Mouse (Mus musculus) MEL-GATA-1-ER (cell line): Measurements from ENCODE around the gene Dynll1.
A peak's percentile ranks its signal among the peaks of the same experiment; 100 is the strongest.
"Not testable (repeated sequence)": the region's sequence is repeated elsewhere in the genome, so short reads cannot be mapped to it uniquely, and the experiment has no call there.

Source experiments
- DNase-seq: peaks from one replicate; pipeline ENCODE4 v3.0.0-alpha.2; 2012; ENCODE audit warnings: low read depth; ENCODE audit errors: extremely low read depth

Dynll1 gene

DNA sequence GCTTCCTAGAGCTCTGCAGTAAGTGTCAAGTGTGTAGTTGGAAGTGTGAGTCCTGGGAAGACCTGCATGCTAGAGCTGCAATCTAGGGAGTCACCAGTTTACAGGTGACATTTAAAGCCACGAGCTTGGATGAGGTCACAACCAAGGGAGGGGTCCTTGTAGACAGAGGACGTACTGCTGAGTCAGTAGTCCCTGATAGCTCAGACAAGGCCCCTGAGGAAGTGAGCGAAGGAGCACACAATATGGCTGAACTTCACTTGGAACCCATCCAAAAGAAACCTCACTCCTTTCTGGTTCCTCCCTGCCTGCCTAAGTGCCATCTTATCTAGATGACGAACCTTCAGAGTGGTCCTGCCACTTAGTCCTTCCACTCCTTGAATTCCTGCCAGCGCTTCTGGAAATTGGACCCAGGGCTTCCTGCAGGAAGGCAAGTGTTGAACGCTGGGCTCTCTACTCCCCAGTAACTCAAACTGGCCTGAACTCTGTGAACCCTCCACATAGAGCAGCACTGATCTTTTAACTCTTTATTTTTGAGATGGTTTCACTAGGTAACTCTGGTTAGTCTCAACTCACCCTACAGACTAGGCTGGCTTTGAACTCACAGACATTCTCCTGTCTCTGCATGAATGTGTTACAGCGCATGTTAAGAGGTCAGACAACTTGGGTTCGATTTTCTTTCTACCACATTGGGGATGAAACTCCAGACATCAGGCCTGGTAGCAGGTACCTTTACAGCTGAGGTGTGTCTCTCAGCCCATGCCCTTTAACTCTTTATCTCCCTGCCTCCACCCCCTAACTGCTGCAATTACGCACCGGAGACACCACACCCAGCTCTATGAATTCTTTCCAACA is 12.2 kb upstream of the Dynll1 start:
- peak; percentile 98 for DNase-seq

DNA sequence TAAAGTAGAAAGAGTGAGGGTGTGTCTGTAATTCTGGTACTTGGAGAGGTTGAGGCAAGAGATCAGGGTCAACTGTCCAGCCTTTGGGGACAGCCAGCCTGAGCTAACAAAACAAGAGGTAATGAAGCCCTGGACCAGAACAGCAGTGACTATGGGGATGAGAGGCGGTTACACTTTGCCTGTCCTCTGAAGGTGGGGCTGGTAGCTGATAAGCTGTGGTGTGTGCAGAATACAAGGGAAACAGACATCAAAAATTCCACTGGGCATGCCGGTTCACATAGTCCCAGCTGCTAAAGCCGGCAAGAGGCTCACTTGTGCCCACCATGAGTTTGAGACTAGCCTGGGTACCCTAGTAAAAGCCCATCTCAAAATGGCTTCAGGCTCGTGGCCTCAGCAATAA is 11.6 kb upstream of the Dynll1 start:
- DNase-seq, result no peak

DNA sequence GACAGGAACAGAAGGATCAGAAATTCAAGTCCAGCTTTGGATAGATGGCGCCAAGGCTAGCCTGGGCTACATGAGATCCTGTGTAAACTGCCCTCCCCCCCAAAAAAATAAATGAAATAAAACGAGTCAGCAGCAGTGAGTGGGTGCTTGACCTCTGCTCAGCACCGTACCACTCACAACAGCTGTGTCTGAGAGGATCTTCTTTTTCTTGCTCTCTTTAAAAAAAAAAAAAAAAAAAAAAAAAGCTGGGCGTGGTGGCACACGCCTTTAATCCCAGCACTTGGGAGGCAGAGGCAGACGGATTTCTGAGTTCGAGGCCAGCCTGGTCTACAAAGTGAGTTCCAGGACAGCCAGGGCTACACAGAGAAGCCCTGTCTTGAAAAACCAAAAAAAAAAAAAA is 1.4 kb upstream of the Dynll1 start:
- not testable (repeated sequence) for DNase-seq

DNA sequence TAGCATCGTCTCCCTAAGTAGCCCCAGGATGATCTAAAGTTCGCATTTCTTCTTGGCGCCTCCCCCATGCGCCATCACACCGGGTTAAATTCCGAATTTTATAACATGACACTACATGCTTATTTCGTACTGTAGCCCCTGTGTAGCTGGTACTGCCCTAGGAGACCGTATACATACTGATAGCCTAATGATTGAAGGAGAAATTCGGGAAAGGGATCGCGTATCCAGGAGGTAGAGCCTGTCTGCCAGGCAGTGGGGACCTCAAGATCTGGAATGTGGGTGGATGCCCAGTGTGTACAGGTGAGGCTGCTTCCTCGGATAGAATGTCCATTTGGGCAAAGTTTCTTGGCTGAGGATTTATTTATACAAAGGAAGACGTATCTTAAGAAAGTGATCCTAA is 816 bp upstream of the Dynll1 start:
- DNase-seq, result no peak

DNA sequence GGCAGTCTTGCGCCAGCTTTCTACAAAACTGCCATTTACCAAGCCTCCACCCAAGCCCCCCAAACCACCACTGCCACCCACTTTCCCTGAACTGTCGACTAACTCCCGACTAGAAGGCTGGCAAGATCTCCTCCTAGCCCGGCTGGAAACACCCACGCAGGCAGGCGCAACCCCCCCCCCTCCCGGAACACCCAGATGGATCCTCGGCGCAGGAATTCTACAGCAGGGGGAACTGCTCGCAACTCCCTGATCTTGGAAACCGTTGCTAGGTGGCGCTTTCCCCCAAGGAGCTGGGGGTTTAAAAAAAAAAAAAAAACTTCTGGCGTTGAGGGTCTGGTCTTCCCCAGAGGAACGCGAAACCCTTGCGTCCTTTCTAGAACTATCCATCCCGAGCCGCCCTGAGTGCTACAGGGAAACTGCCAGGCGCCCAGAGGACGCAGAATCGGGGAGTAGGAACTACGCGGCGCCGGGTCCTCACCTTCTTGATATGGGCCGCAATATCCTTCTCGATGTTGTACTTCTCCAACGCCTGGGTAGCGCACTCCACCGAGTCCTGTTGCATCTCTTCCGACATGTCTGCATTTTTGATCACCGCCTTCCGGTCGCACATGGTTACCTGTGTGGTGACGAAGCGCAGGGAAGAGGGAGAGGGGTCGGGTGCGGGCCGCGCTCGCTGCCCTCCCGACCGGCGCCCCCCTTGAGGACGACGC is 609 bp downstream of the Dynll1 start:
- DNase-seq, result no peak

DNA sequence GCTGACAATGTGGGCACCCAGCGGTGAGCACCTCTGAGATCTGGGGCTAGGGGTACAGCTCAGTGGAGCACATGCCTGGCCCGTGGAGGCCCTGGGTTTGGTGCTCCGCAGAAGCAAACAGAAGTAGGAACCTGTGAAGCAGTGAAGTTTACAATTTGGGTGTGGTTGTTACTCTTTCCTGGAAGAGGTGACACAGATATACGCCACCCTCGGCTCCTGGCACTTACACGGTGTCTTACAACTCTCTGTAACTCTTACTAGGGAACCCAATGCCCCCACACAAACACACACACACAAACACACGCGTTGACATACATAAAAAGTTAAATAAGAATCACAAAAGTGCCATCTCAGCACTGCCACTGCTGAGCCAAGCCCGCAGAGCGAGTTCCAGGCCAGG is 4.5 kb downstream of the Dynll1 start:
- DNase-seq, result no peak

DNA sequence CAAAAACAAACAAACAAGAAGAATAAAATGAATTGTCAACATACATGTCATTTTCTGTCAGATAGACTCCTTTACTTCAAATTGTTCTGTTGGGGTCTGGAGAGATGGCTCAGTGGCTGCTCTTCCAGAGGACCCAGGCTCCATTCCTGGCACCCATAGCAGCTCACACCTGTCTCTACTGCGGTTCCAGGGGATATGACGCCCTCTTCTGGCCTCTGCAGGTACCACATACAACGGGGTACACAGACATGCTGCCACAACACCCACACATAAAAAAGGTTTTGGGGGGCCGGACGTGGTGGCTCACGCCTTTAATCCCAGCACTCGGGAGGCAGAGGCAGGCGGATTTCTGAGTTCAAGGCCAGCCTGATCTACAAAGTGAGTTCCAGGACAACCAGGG is 6.6 kb downstream of the Dynll1 start:
- no peak for DNase-seq

DNA sequence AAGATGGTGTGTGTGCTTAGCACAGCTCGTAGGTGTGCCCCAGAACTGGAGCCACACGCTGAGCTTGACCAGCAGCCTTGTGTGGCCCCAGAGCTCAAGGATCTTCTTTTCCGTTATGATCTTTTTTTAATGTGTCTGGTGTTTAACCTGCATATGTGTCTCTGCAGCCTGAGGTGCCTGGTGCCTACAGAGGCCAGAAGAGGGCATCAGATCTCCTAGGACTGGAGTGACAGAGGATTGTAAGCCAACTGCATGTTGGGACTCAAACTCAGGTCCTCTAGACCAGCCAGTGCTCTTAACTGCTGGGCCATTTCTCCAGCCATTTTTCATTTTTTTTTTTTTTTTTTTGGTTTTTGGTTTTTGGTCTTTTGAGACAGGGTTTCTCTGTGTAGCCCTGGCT is 16.1 kb downstream of the Dynll1 start:
- DNase-seq, result no peak

DNA sequence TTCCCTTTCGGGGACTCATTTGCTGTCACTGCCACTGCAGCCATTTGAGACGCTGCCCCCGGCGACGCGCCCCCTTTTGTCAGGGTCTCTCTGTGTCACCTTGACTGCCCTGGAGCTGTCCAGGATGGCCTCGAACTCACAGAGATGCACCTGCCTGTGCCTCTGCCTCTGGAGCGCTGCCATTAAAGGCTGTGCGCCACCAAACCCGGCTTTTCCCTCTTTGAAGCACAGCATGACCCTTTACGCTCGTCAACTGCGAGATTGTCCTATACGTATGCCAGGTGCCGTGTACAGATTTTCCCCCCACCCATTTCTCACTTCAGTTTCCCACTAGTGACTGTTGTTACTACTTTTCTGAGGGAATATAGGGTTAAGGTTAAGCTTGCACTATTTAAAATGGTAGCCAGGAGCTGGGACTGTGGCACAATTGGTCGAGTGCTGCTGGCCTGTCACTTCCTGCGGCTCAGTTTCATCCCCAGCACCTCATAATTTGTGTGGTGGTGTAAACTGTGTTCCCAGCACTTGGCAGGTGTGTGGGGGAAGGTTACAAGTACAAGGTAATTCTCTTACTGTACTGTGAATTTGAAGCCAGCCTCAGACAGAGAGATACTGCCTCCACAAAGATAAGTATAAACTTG is 20.6 kb downstream of the Dynll1 start:
- no peak for DNase-seq

DNA sequence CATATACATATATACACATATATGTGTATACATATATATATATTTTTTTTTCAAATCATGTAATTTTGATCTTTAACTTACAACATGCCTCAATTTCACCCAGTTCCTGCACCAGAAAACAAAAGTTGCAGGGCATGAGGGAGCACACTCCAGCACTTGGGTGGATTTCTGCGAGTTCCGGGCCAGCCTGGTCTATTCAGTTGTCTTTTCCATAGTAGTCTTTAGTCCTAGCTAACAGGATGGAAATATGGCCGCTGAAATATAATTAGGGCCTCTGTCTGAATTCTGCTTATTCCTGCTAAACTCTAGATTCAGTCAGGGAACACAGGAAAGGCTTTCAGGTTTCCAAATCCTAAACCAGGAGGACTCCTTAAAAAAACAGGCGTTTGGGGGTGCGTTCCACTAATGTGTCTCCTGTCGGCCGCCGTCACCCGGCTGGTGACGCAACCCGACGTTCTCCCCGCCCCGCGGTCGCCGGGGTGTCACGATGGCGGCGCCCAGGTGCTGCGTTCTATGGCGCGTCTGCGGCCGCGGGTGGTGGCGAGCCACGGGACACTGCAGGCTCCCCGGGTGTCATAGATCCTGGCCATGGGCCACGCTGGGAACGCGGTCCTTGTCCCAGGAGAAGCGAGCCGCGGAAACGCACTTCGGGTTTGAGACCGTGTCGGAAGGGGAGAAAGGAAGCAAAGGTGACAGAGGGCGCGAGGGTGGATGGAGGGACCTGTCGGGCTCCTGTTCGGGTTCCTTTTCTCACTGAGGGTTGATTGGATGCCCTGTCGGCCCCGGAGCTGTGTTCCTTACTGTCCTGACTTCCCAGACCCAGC is 21.4 kb downstream of the Dynll1 start, which contains the start of gene Coq5:
TSS of gene Coq5 (plus strand) at position 441 of the 824 bp plus-strand sequence.
- no peak for DNase-seq

DNA sequence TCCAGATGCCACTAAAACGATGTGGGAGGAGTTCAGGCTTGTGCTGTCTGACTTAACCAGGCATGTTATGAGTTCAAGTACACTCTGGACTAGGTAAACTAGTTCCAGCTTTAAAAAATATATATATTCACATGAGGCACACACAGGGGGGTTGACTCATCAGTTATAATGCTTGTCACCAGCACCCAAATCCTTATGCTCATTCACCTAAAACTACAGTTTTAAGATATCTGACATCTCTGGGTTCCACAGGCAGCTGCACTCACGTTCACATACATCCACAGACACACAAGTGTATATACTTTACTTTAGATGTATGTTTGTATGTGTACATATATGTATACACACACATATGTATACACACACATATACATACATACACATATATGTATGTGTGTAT is 22.0 kb downstream of the Dynll1 start:
- no peak for DNase-seq

DNA sequence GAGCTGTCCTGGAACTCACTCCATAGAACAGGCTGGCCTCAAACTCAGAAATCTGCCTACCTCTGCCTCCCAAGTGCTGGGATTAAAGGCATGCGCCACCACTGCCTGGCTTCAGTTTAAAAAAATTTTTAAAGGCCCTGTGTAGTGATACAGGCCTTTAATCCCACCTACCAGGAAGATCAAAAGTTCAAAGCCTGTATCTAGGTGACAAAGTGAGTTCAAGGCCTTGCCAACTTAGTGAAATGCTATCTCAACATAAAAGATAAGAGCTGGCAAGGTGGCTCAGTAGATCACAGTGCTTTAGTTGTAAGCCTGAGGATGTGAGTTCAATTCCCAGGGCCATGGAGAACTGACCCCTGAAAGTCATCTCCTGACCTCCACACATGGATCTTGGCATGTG is 22.7 kb downstream of the Dynll1 start:
- no peak for DNase-seq

DNA sequence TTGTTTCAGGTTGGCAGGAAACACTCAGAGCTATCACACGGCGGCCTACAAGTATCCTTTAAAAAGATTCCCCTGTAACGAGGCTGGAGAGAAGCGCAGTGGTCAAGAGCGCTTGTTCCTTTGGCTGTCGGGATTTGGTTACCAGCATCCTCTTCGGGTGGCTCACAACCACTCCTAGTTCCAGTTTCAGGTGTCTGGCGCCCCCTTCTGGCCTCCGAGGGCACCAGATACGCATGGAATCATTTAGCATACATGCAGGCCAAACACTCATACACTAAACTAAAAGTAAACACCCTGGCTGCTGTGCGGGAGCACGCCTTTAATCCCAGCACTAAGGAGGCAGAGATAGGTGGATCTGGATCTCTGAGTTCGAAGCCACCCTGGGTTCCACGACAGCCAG is 24.8 kb downstream of the Dynll1 start:
- DNase-seq, result no peak

DNA sequence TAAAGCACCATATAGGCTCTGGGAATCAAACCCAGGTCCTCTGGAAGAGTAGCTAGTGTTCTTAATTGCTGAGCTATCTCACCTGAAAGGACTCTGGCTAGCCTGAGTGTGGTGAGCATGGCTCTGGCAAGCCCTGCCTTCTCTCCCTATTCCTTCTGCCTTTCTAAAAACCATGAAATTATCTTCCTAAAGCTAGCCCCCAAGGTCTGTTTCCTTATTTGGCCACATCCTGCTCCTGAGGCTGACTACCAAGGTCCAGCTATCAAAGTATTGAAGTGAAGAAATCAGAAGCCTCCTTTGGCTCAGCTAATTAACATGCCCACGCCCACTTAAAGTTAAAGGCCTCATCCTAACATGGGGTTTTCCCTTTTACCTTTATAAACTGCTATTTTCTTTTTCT is 26.0 kb downstream of the Dynll1 start:
- DNase-seq, result peak; percentile 69

DNA sequence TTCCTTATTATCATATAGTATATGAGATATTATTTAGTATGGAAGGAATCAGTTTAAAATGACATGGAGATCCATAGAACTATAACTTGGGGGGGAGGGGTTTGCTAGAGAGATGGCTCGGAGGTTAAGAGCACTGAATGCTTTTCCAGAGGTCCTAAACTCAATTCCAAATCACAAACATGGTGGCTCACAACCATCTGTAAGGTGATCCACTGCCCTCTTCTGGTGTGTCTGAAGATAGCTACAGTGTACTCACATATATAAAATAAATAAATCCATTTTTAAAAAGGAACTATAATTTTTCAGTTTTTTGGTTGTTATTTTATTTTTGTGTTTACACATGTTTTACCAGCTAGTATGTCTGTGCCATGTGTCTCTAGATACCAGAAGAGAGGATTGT is 26.4 kb downstream of the Dynll1 start:
- DNase-seq, result no peak

DNA sequence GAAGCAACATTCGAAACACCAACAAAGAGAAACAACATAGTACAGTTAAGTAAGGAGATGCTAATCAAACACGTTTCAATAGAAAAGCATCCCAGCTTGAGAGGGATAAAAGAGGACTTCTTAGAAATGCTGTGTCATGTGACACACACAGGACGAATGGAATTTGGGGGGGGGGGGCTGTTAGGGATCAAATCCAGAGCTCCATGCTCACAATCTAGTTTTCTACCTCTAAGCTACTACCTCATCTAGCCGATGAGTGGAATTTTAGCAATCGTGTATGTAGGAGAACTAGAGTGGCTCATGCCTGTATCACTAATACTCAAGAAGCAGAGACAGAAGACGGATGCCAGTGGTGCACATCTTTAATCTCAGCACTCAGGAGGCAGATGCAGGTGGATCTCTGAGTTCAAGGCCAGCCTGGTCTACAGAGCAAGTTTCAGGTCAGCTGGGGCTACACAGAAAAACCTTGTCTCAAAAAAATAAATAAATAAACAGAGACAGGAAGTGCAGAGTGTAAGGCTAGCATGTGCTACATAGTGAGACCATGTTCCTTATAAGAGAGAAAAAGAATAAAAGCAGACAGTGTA is 27.2 kb downstream of the Dynll1 start:
- no peak for DNase-seq

DNA sequence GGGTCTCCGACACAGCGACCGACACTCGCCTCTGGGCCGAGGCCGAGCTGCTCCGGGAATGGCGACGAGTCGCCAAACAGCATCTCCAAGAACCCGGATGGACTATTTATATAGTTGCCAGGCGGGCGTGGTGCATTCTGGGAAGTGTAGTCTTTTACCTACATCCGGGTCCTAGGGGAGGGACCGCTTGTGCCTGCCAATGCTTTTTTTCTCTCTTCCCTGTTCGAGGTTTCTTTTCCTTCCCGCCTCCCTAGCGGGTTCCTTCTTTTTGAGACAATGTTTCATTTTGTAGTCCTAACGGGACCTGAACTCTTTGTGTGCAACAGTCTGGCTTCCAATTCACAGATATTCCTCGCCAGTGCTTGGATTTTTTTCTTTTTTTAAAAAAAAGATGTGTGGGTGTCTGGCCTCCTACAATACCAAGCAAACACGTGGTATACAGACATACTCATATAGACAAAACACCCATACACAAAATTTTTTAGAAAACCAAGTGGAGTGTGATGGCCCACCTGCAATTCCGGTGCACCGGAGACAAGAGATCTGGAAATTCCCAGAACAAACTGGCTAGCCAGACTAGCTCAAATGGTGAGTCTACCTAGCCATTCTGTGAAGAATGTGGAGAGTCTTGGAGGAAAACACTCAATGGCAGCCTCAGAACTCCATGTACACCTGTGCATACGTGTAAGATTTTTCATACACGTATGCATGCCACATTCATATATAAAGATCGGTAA is 27.8 kb downstream of the Dynll1 start, which contains the start of gene Rnf10:
TSS of gene Rnf10 (minus strand) at position 87 of the 737 bp plus-strand sequence.
- DNase-seq, result peak; percentile 95

DNA sequence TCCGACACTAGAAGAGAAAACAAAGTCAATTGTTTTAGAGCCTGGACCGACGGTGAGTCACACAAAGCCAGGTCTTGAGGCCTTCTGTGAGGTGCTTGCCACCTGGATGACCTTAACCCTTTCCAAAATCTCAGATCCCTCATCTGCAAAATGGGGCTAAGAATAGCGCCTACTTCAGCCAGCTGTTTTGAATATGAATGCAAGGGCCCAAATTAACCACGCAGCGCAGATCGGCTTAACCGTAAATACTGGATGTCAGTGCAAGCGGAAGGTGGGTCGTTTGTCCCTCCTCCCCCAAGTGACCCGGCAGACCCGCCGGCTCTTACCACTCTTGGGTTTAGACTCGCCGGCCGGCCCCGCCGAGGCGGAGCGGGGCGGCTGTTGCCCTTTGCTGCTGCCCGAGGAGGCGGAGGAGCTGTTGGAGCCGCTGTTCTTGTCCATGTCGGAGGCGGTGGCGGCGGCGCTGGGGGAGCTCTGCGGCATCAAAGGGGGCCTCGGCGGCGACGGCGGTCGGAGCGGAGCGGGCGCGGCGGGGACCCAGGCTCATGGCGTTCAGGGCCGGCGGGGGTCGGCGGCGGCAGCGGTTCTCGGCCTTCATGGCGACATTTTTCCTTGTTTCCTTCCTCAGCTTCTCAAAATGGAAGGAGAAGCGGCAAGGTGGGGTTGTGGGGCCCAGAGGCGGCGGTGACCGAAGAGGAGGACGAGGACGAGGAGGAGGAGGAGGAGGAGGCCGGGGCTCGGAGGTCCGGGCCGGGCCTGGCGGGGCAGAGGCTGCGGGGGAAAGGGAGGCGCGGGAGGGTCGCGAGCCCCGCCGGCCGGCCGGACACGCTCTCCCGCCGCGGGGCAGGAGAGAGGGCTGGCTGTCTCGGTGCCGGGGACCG is 28.6 kb downstream of the Dynll1 start:
- no peak for DNase-seq

DNA sequence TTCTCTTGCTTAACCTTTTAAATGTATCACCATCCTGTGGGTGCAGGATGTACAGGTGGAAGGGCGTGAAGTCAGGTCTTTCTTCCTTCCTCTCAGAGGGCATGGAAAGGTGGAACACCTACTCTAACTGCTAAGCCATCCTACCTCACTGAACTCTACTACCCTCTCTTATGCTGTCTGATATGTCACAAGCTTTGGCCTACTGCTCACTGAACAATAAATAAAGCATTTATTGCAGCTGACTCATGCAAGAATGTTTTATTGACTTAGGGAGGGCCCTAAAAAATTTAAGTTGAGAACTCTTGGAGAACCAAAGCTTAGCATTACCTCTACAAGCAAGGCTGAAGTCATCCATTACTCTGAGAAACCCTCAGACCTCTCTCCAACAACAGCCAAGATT is 30.8 kb downstream of the Dynll1 start:
- no peak for DNase-seq
